Mouse (Mus musculus): ENCODE results near the gene Prpf38b.
A peak's percentile ranks its signal among the peaks of the same experiment; 100 is the strongest.
"Not testable (repeated sequence)": the region's sequence is repeated elsewhere in the genome, so short reads cannot be mapped to it uniquely, and the experiment has no call there.

Prpf38b gene

DNA sequence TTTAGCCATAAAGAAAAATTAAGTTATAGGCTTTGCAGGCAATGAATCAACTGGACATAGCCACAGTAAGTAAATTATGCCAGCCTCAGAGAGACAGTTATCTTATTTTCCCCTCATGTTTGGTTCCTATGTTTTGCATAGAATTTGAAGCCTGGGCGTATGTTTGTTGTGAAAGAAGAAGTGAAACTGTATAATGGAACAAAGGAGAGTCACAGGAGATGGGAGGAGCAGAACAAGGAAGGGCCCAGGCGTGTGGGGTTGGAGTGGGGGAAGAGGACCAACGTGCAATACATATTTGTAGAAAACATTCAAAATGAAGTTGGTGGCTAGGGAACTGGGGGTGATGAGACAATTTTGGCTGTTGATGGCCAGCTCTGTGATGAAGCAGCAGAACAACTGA lies 11.4 kb downstream of the Prpf38b start:
- no peak for DNase-seq

DNA sequence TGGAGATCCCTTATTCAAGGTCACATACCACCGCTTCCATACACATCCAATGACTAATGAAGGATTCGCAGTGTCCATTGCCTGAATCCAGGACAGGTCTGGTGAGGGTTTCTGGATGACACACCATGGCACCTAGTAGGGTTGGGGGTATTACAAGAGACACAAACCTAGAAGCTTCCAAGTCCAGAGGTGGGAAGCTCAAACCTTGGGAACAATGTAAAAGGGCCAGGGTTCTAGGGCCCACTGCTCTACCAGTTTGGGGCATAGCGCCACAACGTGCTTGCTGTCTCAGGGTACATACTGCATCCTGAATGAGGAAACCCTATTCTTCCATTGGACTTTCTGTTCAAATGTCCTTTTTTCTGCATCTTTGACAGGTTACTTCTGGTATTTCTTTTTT lies 12.9 kb downstream of the Prpf38b start:
- no peak for DNase-seq

DNA sequence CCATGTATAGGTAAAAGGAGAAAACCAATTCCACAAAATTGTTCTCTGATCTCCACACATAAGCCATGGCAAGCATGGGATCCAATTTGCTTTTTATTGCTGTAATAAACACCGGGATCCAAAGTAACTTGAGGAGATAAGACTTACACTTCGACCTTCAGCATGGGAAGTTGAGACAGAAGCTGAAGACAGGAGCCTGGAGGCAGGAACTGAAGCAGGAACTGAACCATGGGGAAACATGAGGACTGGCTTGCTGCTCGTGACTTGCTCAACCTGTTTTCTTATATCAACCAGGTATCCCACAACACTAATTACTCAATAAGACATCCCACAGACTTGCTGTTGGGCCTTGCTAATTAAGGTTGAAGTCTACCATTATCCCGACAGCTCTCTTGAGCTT lies 18.6 kb downstream of the Prpf38b start:
- DNase-seq = no peak

DNA sequence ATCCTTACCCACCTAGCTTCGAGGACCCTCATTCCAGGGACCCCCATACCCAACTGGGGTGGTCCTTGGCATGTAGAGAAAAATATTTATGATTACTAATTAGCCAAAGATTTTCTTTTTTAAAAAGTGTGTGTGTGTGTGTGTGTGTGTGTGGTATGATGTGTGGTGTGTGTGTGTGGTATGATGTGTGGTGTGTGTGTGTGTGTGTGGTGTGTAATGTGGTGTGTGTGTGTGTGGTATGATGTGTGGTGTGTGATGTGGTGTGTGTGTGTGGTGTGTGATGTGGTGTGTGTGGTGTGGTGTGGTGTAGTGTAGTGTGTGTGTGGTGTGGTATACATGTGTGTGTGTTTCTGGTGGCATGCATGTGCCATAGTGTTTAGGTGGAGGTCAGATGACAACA lies 19.4 kb downstream of the Prpf38b start:
- DNase-seq = no peak

DNA sequence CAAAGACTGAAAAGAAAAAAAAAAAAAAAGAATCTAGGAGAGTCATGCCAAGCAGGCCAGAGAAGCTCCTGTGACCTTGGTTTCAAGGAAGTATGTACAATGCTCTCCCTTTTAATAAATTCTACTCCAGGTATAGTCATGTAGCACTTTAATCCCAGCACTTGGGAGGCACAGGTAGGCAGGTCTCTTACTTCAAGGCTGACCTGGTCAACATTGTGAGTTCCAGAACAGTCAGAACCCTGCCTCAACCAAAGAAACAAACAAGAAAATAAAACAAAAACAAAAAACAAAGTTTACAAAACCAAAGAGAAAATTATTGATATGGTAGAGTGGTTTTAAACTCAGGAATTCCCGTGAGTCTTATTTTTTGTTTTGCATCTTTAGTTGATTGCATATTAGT lies 21.6 kb downstream of the Prpf38b start, which contains the start of gene Fndc7:
Gene Fndc7 (minus strand): TSS at position 101 of the 400 bp plus-strand sequence.
- no peak for DNase-seq

DNA sequence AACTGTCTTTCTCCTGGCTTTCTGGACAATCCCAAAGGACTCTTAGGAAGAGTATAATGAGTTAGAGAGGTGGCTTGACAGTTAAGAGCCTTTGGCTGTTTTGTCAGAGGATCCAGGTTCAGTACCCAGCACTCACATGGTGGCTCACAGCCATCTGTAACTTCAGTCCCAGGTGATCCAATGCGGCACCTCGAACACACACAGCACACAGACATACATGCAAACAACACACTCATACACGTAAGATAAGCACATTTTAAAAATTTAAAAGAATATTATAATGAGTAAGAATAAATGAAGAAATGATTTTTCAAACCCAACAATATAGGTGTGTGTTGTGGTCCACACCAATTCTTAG lies 23.9 kb downstream of the Prpf38b start:
- no peak for DNase-seq

DNA sequence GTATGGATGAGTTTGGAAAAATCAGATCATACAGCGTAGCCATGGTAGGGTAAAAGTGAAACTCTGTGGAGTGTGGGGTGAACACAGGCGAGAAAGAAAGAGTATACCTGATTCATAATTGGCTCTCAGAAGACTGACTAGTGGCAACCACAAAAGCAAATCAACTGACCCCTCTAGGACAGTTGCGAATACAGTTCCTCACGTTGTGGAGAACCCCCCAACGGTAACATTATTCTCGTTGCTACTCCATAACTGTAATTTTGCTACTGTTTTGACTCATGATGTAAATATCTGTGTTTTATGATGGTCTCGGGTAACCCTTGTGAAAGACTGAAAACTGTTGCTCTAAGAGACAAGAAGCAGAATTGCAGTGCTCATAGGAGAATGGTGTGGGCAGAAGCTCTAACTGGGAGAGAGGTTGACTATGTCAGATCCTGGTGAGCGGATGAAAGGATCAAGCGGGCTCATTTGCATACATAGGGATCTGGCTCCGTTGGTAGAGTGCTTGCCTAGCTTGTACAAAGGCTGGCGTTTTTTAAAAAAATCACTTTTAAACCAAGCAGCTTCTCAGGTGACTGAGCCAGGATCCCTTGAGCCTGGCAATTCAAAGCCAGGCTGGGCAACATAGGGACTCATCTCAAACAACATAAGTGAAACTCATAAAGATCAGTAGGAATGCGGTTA lies 24.5 kb downstream of the Prpf38b start:
- DNase-seq = no peak

DNA sequence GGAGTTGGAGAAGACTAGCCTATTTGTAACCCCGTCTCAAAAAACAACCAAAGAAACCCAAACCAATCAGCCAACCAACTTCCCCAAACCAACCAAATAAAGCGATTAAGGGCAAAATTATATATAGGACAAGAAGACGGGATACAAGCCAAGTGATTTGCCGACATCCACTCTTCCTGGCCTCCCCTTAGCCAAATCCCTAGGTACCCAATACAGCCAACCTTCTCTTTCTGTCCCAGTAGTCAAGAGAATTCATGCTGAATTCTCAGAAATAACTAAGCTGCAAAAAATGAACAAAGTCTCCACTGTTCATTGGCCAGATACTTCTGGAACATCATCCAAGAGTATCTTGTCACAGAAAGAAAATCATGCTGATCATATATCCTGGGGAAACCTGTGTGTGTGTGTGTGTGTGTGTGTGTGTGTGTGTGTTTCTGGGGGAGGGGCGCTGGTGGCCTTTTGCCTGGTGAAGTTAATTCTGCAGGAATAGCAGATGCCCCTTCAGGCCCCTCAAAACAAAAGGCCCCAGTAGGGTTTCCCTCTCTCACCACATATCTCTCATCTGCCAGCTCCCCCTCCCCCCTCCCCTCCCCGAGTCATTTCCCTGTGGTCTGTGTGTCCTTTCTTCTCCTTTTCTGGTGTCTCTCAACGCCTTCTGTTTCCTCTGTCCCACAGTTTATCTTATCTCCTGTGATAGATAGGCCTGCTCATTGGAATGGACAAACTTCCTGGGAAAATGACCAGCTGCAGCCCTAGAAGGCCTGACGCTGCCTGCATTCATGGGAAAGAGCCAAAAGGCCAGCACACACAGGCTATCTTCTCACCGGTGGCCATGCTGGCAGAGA lies 25.6 kb downstream of the Prpf38b start:
- no peak for DNase-seq

DNA sequence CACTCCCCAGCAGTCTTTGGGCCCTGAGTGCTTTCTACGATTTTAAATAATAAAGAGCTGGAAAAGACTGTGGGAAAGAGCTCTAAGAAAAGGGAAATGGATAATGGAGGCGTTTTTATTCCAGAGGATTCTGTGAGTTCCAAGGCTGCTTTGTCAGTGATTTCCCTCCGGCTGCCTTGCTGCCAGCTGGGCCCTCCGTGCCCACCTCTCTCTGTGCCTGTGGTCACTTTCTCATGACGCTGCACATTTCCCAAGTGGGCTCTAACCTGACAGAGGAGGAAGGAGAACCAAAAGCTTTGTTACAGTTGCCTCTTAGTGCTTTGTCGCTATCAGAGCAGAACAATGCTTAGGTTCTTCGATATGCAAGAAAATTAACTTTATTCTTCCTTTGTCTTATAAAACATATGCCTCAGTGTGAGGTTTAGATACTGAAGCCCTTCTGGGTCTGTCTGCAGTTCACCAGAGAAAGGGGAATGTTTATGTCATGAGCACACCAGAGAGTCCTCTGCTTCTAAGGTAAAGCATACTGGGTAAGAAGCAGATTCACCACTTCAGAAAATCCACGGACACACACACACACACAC lies 26.7 kb downstream of the Prpf38b start:
- DNase-seq = no peak

DNA sequence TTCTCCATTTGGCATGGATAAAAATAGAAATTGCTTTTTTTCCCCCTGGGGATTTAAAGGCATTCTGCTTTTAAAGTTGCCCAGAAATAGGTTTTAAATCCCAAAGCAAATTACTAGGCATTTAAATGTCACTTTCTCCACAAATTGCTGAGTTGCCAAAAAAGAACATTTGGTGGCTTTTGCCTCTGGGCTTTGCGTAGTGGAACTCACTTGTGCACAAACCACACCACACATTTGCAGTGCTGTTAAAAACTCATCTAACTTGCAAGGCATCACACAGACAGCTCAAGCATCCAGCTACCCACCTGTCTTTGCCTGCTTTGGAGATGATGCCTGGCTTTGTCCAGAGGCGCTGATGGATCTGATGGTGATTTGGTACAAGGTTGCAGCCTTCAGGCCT lies 28.5 kb downstream of the Prpf38b start:
- no peak for DNase-seq

DNA sequence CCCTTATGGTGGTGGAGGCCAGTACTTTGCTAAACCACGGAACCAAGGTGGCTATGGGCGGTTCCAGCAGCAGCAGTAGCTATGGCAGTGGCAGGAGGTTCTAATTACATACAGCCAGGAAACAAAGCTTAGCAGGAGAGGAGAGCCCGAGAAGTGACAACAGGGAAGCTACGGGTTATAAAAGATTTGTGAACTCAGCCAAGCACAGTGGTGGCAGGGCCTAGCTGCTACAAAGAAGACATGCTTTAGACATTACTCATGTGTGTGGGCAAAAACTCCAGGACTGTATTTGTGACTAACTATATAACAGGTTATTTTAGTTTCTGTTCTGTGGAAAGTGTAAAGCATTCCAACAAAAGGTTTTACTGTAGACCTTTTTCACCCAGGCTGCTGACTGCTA lies 29.7 kb downstream of the Prpf38b start:
- not testable (repeated sequence) for DNase-seq

DNA sequence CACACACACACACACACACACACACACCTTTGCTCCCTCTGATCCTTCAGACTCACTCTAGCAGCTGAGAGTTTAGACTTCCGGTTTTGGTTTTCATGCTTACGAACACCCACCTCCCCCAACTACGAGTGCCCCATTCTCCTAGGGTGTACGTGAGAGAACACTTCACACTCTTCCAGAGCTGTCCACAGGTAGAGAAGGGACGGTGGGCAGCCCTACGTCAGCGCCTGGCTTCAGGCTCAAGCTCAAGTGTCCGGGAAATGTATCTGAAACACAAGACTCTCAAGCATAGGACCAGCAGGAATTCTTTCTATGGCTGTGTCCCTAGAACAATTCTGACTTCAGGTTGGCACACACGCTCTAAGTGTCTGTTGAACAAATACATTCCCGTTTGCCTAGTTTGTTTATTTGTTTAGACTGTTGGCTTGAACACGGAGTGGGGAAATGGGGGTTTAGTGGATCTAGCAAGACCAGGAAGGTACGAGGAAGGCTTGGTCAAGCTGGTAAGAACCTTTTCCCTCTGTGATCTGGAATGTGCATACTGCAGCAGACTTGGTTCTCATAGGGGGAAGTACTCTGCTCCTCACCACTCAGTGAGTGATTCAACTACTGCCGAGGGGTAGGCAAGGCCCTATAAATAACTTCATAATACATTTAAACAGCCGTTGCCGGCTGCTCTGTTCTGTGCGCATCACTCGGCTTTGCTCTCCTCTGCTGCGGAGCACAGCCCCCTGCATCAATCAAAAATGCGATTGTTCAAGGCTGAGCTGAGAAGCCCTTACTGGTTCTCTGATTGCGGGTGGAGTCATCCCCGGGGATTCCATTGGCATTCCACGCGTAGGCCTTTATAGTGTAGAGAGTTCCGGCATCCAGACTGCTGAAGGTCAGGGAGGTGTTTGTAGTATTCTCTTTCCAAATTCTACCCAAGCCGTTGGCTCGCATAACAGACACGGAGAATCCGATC lies 30.7 kb downstream of the Prpf38b start:
- peak; percentile 11 for DNase-seq

DNA sequence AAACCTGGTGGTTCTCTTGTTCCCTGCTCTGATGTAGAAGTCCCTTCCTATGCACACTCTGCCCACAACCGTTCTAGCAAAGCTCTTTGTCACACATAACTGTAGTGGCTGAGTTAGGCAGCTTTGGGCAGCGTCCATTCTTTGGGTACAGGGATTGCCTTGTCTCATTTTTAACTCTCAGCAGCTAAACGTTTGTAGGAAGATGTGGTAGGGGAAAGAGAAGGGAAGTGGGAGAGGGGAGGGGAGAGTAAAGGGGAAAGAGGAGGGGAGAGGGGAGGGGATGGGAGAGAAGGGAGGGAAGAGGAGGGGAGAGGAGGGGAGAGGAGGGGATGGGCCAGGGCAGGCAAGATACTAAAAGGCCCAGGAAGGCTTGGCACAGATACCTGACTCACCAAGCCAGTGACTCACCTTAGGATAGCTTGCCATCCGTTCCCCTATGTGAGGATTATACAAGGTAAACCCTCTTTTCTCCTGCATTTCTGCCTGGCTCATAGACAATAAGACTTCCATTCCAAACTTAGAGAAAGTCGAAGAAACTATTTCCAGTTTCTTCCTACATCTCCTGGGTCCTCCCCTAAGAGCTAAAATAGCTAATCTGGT lies 31.6 kb downstream of the Prpf38b start:
- DNase-seq = no peak

DNA sequence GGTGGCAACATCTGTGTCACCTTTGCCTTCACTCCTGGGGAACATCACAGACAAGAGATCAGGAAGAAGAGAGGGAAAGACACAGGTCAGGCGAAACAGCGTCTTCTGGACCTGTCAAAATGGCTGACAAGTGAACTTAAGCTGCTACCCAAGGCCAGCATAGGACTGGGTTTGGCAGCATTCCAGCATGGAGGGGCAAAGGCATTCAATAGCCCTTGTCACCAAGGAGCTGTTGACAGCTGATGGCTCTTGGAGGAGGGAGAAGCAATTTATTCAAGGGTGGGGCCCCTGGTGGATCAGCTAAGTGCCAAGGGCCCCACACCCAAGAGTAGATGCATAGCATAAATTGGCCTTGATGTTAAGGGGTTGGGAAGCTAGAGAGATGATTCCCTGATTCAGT lies 32.4 kb downstream of the Prpf38b start:
- DNase-seq = no peak

DNA sequence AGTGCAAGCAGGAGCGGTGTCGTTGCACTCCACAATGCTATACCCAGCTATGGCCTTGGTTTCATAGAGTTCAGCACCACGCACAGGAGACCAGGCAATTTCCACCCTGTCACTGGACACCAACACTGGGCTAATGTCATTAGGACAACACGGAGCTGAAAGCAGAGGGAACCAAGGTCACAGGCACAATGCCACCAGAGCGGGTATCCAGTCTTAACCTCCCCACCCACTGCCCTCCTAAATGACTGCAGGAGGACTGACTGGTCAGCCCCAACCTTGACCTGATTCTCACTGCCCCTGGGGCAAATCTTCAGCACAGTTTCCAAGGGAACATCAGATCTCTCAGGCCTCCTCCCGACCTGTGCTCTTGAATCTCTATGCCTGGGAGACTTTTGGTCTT lies 40.9 kb downstream of the Prpf38b start:
- no peak for DNase-seq

DNA sequence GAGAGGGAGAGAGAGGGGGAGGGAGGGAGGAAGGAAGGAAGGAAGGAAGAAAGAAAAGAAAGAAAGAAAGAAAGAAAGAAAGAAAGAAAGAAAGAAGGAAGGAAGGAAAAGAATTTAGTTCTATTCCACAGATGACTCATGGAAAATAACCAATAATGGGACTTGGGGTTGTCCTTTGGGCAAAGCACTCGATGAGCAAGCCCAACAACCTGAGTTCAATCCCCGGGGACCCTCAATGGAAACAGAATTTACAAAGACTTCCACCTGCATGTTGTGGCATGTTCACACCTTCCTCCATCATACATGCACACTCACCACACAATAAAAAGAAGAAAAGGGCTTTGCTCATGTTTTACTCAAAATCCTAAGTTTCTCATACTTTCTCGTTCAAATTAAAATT lies 44.1 kb downstream of the Prpf38b start:
- no peak for DNase-seq

DNA sequence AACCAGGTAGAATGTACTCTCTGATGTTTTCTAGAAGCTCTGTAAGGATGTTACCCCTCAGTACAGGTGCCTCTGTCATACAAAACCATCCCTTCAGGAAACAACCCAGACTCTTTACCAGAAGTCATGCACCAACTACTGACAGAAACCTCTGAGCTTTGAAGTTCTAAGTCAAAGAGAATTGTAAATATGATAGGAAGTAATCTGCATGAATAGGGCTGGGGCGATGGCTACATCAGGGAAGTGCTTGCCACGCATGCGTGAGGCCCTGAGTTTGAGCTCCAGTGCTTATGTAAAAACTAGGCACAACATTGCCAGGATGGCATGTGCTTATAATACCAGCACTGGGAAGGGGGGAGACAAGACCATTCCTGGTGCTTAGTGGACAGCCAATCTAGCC lies 45.9 kb downstream of the Prpf38b start:
- no peak for DNase-seq

DNA sequence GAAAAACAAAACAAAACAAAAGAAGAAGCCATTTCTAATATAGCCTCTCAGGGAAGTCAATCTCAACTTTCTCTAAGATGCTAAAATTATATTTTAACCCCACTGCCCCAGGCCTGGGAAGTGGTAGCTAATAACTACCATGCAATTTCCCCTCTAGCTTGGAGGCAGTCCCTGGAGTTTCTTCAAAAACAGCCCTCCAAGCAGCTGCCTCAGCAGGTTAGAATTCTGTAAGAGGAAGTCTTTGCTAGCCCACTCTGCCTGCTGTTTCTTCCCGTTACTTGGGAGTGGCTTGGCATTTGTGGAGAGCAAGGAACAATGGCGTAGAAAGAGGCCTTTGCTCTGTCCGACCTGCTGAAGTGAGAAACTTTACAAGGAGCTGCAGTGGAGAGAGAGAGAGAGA lies 46.4 kb downstream of the Prpf38b start:
- no peak for DNase-seq

DNA sequence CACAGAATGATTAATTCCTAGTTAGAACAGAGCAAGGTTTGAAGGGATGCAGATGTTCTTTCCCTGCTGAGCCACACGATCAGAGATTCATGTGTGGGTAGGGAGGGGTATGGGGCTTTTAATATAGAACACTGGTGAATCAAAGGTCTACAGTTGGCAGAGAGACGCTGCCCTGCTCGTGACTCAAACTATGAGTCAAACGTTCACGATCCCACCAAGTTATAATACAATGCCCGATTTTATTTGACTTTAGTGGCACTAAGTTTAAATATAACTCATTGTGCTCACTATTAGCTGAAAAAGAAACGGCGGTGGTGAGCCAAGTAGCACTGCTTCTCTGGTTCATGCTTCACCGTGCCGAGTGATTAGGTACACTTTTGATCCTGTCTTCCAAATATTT lies 48.4 kb downstream of the Prpf38b start:
- no peak for DNase-seq

DNA sequence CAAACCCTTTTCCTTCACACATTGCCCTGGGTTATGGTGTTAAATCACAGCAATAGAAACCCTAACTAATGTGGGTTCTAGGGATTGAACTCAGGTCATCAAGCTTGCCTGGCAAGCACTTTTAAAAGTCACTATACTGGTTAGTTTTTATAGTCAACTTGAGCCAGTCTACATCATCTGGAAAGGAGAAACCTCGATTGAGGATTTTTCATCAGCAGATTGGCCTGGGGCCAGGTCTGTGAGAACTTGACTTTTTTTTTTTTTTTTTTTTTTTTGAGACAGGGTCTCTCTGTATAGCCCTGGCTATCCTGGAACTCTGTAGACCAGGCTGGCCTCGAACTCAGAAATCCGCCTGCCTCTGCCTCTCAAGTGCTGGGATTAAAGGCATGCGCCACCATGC lies 49.2 kb downstream of the Prpf38b start:
- DNase-seq = not testable (repeated sequence)

DNA sequence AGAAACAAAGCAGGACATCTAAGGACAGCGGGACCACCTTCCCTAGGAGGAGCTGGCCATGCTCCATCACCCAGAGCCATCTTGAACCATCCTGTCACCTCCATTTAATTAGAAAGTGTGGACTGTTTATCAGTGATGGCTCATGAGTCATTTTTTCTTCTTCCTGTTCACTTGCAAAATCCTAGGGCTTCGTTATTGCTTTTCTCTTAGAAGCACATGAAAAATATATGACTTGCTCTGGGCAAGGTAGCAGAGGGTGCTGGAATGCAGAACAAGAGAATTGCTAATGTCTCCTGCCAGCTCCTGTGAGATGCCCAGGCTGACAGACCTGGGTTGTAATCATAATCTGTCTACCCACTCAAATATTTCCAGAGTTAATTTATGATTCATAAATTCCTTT lies 50.7 kb downstream of the Prpf38b start:
- no peak for DNase-seq

DNA sequence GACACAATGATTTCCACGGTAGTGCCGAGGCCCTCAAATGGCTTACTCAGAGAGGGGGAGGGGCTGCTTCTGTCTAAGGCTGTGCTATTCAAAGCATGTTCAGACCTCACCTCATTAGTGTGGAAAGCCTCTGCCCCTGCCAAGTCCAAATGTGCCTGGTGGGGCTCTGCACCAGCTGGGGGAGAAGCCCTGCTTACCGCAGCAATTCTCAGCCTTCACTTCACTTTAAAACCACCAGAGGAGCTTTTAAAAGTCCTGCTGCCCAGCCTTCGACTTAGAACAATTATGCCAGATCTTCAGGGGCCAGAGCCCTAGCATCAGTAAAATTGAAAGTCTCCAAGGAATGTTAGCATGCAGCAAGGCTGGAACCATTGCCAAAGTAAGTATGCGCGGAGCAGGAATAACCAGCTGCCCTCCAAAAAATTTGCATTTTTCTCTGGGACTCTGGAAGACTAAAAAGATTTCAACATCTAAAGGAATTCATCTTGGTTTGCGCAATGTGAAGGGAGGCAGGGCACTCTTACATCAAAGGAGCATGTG lies 53.2 kb downstream of the Prpf38b start:
- DNase-seq = peak; percentile 35

All from right cerebral cortex, postnatal 14 days (tissue).